18 mouse cellular contexts compared by ENCODE assay signal in the genomic region with DNA sequence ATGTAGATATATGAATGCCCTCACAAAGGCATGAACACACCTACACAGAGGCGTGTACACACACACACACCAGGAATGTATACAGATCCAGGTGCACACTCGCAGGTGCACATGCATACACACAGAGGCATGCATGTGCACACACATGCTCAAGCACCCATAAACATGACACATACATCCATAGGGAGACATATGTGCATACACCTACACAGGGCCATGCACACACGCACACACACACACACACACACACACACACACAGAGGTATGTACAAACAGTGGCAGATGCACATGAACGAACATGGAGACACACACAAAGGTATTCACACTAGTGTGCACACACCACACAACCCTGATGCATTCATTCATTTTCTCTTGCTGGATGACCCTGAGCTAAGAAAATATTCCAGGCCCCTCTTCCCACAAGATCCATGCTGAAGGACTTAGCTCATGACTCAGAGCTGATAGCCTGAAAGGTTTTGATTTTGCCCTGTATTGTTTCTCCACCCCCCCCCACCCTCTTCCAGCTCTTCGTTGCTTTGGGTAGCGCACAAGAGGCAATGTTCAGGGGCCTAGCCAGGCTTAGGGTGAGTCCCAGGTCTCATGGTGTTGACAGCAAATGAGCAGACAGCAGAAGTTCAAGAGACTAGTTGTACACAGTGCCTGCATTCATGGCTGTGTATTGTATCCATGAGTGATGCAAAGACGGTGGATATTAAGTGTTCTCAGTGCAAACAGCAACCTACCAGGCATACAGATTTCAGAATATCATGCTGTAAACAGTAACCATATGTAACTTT.
A peak's percentile ranks its signal among the peaks of the same experiment; 100 is the strongest.
DNase-seq lines count a peak whose midpoint lies in the region; ATAC-seq and TF ChIP-seq lines count a peak whose summit lies in the region.
"Had no signal": no experiment of that assay in that cellular context is flagged by ENCODE, and none has a peak within 500 bp of the region (broad histone marks: within the 10 kb centered on the region; RNA-seq: fewer than 3 reads in every experiment).

No protein-coding gene starts in this region.

- no peaks in the 10 kb centered on the region for H3K4me1 ChIP-seq in forebrain, embryonic 11.5 days (replicated peaks; ENCODE audit: control insufficient read depth, insufficient read depth, low read length)
- no peaks in the 10 kb centered on the region for H3K4me1 ChIP-seq in forebrain, embryonic 14.5 days (ENCODE audit: control insufficient read depth, insufficient read depth, low read length)
- H3K4me1 ChIP-seq in heart, postnatal 0 days (ENCODE audit: control insufficient read depth, insufficient read depth) = 0 out of 2 replicates have a peak, but pooled peaks cover 8% of the 10 kb centered on the region
- peaks cover 8% of the 10 kb centered on the region for H3K4me1 ChIP-seq in midbrain, embryonic 15.5 days
- no peaks in the 10 kb centered on the region for H3K4me1 ChIP-seq in midbrain, embryonic 10.5 days
- H3K4me1 ChIP-seq in neural tube, embryonic 15.5 days = no peaks in the 10 kb centered on the region
- H3K4me1 ChIP-seq: intestine, embryonic 15.5 days; liver, embryonic 13.5 days had no signal

- TF ChIP-seq EP300 in heart, postnatal 0 days (IDR thresholded peaks at IDR 0.05; ENCODE audit: low read depth) = no peak

- intact Hi-C loops in heart, postnatal 10 days (cut with DNase I) = no loop called here

- H3K9ac ChIP-seq in forebrain, embryonic 11.5 days (ENCODE audit: low read length) = no peak overlapping the region
- H3K9ac ChIP-seq in forebrain, embryonic 14.5 days (ENCODE audit: low read length) = no peak overlapping the region
- no peak overlapping the region for H3K9ac ChIP-seq in heart, postnatal 0 days (replicated peaks; ENCODE audit: low read depth, low read length)
- no peak overlapping the region for H3K9ac ChIP-seq in midbrain, embryonic 15.5 days
- H3K9ac ChIP-seq in neural tube, embryonic 15.5 days (replicated peaks) = no peak overlapping the region
- H3K9ac ChIP-seq: embryonic facial prominence, embryonic 13.5 days; intestine, embryonic 15.5 days; liver, embryonic 13.5 days; lung, embryonic 15.5 days had no signal

- H3K27me3 ChIP-seq in forebrain, embryonic 11.5 days (ENCODE audit: control insufficient read depth, insufficient read depth, low read length) = no peaks in the 10 kb centered on the region
- H3K27me3 ChIP-seq in forebrain, embryonic 14.5 days (replicated peaks; ENCODE audit: control insufficient read depth, insufficient read depth, low read length) = no peaks in the 10 kb centered on the region
- no peaks in the 10 kb centered on the region for H3K27me3 ChIP-seq in heart, postnatal 0 days (ENCODE audit: control insufficient read depth, insufficient read depth, low read length)
- no peaks in the 10 kb centered on the region for H3K27me3 ChIP-seq in midbrain, embryonic 15.5 days (replicated peaks)
- H3K27me3 ChIP-seq in midbrain, embryonic 10.5 days (ENCODE audit: low read depth, poor library complexity, severe bottlenecking) = no peaks in the 10 kb centered on the region
- H3K27me3 ChIP-seq in neural tube, embryonic 15.5 days (replicated peaks) = no peaks in the 10 kb centered on the region
- H3K27me3 ChIP-seq: embryonic facial prominence, embryonic 13.5 days; intestine, embryonic 15.5 days; liver, embryonic 13.5 days; lung, embryonic 15.5 days had no signal

- no peak overlapping the region for H3K27ac ChIP-seq in forebrain, embryonic 11.5 days (ENCODE audit: low read depth, low read length)
- no peak overlapping the region for H3K27ac ChIP-seq in forebrain, embryonic 14.5 days (ENCODE audit: low read depth, low read length)
- H3K27ac ChIP-seq in heart, postnatal 0 days (ENCODE audit: low read depth) = 0 out of 2 replicates have a peak overlapping the region, but pooled peaks have one; percentile 20
- H3K27ac ChIP-seq in midbrain, embryonic 15.5 days = no peak overlapping the region
- H3K27ac ChIP-seq in midbrain, embryonic 10.5 days (replicated peaks) = no peak overlapping the region
- no peak overlapping the region for H3K27ac ChIP-seq in neural tube, embryonic 15.5 days (replicated peaks)
- H3K27ac ChIP-seq: embryonic facial prominence, embryonic 13.5 days; gastrocnemius, adult 2 months; heart, adult 2 months; intestine, embryonic 15.5 days; layer of hippocampus, adult 2 months; left cerebral cortex, adult 2 months; liver, embryonic 13.5 days; lung, embryonic 15.5 days; macrophage had no signal

- H3K36me3 ChIP-seq in forebrain, embryonic 11.5 days (ENCODE audit: control insufficient read depth, insufficient read depth, low read length) = no peaks in the 10 kb centered on the region
- peaks cover 27% of the 10 kb centered on the region for H3K36me3 ChIP-seq in forebrain, embryonic 14.5 days (ENCODE audit: control insufficient read depth, insufficient read depth, low read length)
- H3K36me3 ChIP-seq in heart, postnatal 0 days (replicated peaks; ENCODE audit: control insufficient read depth, insufficient read depth, low read length) = no peaks in the 10 kb centered on the region
- H3K36me3 ChIP-seq in midbrain, embryonic 15.5 days (replicated peaks) = no peaks in the 10 kb centered on the region
- peaks cover 14% of the 10 kb centered on the region for H3K36me3 ChIP-seq in midbrain, embryonic 10.5 days
- H3K36me3 ChIP-seq in neural tube, embryonic 15.5 days = no peaks in the 10 kb centered on the region
- H3K36me3 ChIP-seq: embryonic facial prominence, embryonic 13.5 days; intestine, embryonic 15.5 days; liver, embryonic 13.5 days; lung, embryonic 15.5 days had no signal

- no peak for TF ChIP-seq CTCF in heart, postnatal 0 days (IDR thresholded peaks at IDR 0.05; ENCODE audit: low read depth)

- no peak for DNase-seq in forebrain, embryonic 11.5 days (ENCODE audit: low spot score)
- no peak for DNase-seq in forebrain, embryonic 14.5 days (ENCODE audit: low spot score)
- no peak for DNase-seq in heart, postnatal 0 days (ENCODE audit: low spot score)
- no peak for DNase-seq in heart, postnatal 10 days
- no peak for DNase-seq in midbrain, embryonic 10.5 days (ENCODE audit: low spot score)
- no peak for DNase-seq in left cerebral cortex, adult 9 months (ENCODE audit: low spot score in 2 of 2)
- DNase-seq: cerebellum, adult 8-10 months; gastrocnemius, adult 2 months; heart, adult 2 months; liver, embryonic 13.5 days had no signal

- peak; percentile 44 for ATAC-seq in forebrain, embryonic 11.5 days (replicated peaks; ENCODE audit: low FRiP score)
- no peak for ATAC-seq in forebrain, embryonic 14.5 days
- ATAC-seq in heart, postnatal 0 days (ENCODE audit: insufficient read depth, low read depth) = 0 out of 2 replicates have a peak, but pooled peaks have one; percentile 33
- ATAC-seq in midbrain, embryonic 15.5 days (replicated peaks) = 0 out of 2 replicates have a peak, but pooled peaks have one; percentile 29
- ATAC-seq in neural tube, embryonic 15.5 days (ENCODE audit: low FRiP score) = 0 out of 2 replicates have a peak, but pooled peaks have one; percentile 40
- ATAC-seq: intestine, embryonic 15.5 days had no signal

- no peaks in the 10 kb centered on the region for H3K9me3 ChIP-seq in forebrain, embryonic 11.5 days (ENCODE audit: control insufficient read depth, low read length)
- no peaks in the 10 kb centered on the region for H3K9me3 ChIP-seq in forebrain, embryonic 14.5 days (replicated peaks; ENCODE audit: control insufficient read depth, low read length)
- H3K9me3 ChIP-seq in heart, postnatal 0 days (replicated peaks; ENCODE audit: control insufficient read depth, low read length) = no peaks in the 10 kb centered on the region
- no peaks in the 10 kb centered on the region for H3K9me3 ChIP-seq in midbrain, embryonic 15.5 days
- H3K9me3 ChIP-seq in midbrain, embryonic 10.5 days (replicated peaks) = no peaks in the 10 kb centered on the region
- no peaks in the 10 kb centered on the region for H3K9me3 ChIP-seq in neural tube, embryonic 15.5 days (replicated peaks)
- H3K9me3 ChIP-seq: embryonic facial prominence, embryonic 13.5 days; intestine, embryonic 15.5 days; liver, embryonic 13.5 days; lung, embryonic 15.5 days had no signal

- no peak overlapping the region for H3K4me2 ChIP-seq in forebrain, embryonic 11.5 days (ENCODE audit: low read depth, low read length, severe bottlenecking)
- H3K4me2 ChIP-seq in forebrain, embryonic 14.5 days (ENCODE audit: low read length) = no peak overlapping the region
- H3K4me2 ChIP-seq in heart, postnatal 0 days (ENCODE audit: low read depth, low read length) = no peak overlapping the region
- H3K4me2 ChIP-seq in midbrain, embryonic 15.5 days = no peak overlapping the region
- H3K4me2 ChIP-seq in neural tube, embryonic 15.5 days = no peak overlapping the region
- H3K4me2 ChIP-seq: intestine, embryonic 15.5 days; liver, embryonic 13.5 days; lung, embryonic 15.5 days had no signal

- no peak overlapping the region for H3K4me3 ChIP-seq in forebrain, embryonic 11.5 days (ENCODE audit: low read depth, low read length)
- H3K4me3 ChIP-seq in forebrain, embryonic 14.5 days (ENCODE audit: low read depth, low read length) = no peak overlapping the region
- H3K4me3 ChIP-seq in heart, postnatal 0 days (ENCODE audit: low read depth, low read length) = no peak overlapping the region
- no peak overlapping the region for H3K4me3 ChIP-seq in midbrain, embryonic 15.5 days
- no peak overlapping the region for H3K4me3 ChIP-seq in midbrain, embryonic 10.5 days
- H3K4me3 ChIP-seq in neural tube, embryonic 15.5 days (replicated peaks) = no peak overlapping the region
- H3K4me3 ChIP-seq: embryonic facial prominence, embryonic 13.5 days; gastrocnemius, adult 2 months; heart, adult 2 months; intestine, embryonic 15.5 days; layer of hippocampus, adult 2 months; left cerebral cortex, adult 2 months; liver, embryonic 13.5 days; lung, embryonic 15.5 days had no signal

- WGBS in forebrain, embryonic 11.5 days = 90% methylated on average over 7 of the region's 7 CpGs
- 88% methylated on average over 7 of the region's 7 CpGs for whole genome bisulfite sequencing in forebrain, embryonic 14.5 days
- WGBS in heart, postnatal 0 days = 61% methylated on average over 7 of the region's 7 CpGs
- 92% methylated on average over 7 of the region's 7 CpGs for WGBS in midbrain, embryonic 15.5 days
- WGBS in midbrain, embryonic 10.5 days = 92% methylated on average over 7 of the region's 7 CpGs
- 92% methylated on average over 7 of the region's 7 CpGs for WGBS in neural tube, embryonic 15.5 days
